32 mouse cellular contexts compared by ENCODE assay signal in the genomic region with DNA sequence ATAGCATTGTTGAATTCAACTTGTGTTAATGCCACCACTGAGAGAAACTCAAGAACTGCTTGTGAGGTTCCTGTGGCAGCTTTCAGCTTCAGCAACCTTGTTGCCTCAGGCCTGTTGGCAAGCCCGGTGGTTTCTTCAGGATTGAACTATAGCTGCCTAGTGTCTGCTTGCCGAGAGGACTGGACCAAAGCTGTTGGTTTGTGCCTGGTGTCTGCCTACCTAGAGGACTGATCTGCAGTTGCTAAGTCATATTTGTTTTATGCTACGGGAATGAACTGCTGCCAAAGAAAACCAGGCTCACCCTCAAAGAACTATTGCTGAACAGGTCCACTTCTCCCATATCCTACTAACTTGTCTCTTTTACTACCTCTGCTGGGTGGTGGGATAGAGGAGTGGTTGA. TPM values are rescaled to one million over a fixed set of nuclear protein-coding genes. Genes with fewer than 3 reads are reported as not detected.
"Had no signal": no experiment of that assay in that cellular context is flagged by ENCODE, and none has a peak within 500 bp of the region (broad histone marks: within the 10 kb centered on the region; RNA-seq: fewer than 3 reads in every experiment).

No protein-coding gene starts in this region.

- H3K4me2 ChIP-seq: limb, embryonic 12.5 days; limb, embryonic 13.5 days; limb, embryonic 15.5 days; liver, embryonic 11.5 days; liver, embryonic 12.5 days; liver, embryonic 13.5 days; liver, embryonic 15.5 days; lung, embryonic 14.5 days; lung, embryonic 15.5 days; midbrain, embryonic 12.5 days; midbrain, embryonic 15.5 days; neural tube, embryonic 12.5 days; neural tube, embryonic 13.5 days had no signal

- H3K36me3 ChIP-seq: limb, embryonic 10.5 days; limb, embryonic 12.5 days; limb, embryonic 13.5 days; limb, embryonic 15.5 days; liver, embryonic 12.5 days; liver, embryonic 13.5 days; liver, embryonic 15.5 days; lung, embryonic 15.5 days; midbrain, embryonic 10.5 days; midbrain, embryonic 12.5 days; midbrain, embryonic 15.5 days; neural tube, embryonic 12.5 days; neural tube, embryonic 13.5 days had no signal

- DNase-seq: left cerebral cortex, postnatal 4 days; liver; liver, embryonic 13.5 days; liver, postnatal 0 days; lung, adult 18-20 months; lung, adult 2 months; lung, embryonic 14.5 days; lung, postnatal 10 days; lung, postnatal 14 days; lung, postnatal 36 days; lung, postnatal 4 days; midbrain, embryonic 14.5 days had no signal

- H3K9me3 ChIP-seq: limb, embryonic 10.5 days; limb, embryonic 12.5 days; limb, embryonic 13.5 days; limb, embryonic 15.5 days; liver, embryonic 12.5 days; liver, embryonic 13.5 days; liver, embryonic 15.5 days; lung, embryonic 15.5 days; megakaryocyte, embryonic 14.5 days; midbrain, embryonic 10.5 days; midbrain, embryonic 12.5 days; midbrain, embryonic 15.5 days; neural tube, embryonic 12.5 days; neural tube, embryonic 13.5 days had no signal

- H3K4me1 ChIP-seq: midbrain, embryonic 12.5 days; midbrain, embryonic 15.5 days; neural tube, embryonic 12.5 days; neural tube, embryonic 13.5 days had no signal

- H3K27me3 ChIP-seq: limb, embryonic 12.5 days; limb, embryonic 13.5 days; limb, embryonic 15.5 days; liver, embryonic 12.5 days; liver, embryonic 13.5 days; liver, embryonic 15.5 days; lung, embryonic 15.5 days; megakaryocyte, embryonic 14.5 days; midbrain, embryonic 12.5 days; midbrain, embryonic 15.5 days; neural tube, embryonic 12.5 days; neural tube, embryonic 13.5 days had no signal

- ATAC-seq: liver, embryonic 12.5 days; liver, postnatal 0 days; lung, postnatal 0 days; midbrain, embryonic 15.5 days; midbrain, embryonic 16.5 days had no signal

- H3K4me3 ChIP-seq: limb, embryonic 10.5 days; limb, embryonic 12.5 days; limb, embryonic 13.5 days; limb, embryonic 15.5 days; liver, embryonic 12.5 days; liver, embryonic 13.5 days; liver, embryonic 15.5 days; lung, embryonic 15.5 days; megakaryocyte, embryonic 14.5 days; midbrain, embryonic 10.5 days; midbrain, embryonic 12.5 days; midbrain, embryonic 15.5 days; myocyte; neural tube, embryonic 12.5 days; neural tube, embryonic 13.5 days had no signal

- H3K9ac ChIP-seq: limb, embryonic 12.5 days; limb, embryonic 13.5 days; limb, embryonic 15.5 days; liver, embryonic 12.5 days; liver, embryonic 13.5 days; liver, embryonic 14.5 days; liver, embryonic 15.5 days; liver, postnatal 0 days; lung, embryonic 14.5 days; lung, embryonic 15.5 days; midbrain, embryonic 12.5 days; midbrain, embryonic 15.5 days; neural tube, embryonic 12.5 days; neural tube, embryonic 13.5 days had no signal

- H3K27ac ChIP-seq: limb, embryonic 10.5 days; limb, embryonic 12.5 days; limb, embryonic 13.5 days; limb, embryonic 15.5 days; liver, embryonic 12.5 days; liver, embryonic 13.5 days; liver, embryonic 14.5 days; liver, embryonic 15.5 days; lung, embryonic 15.5 days; macrophage; midbrain, embryonic 10.5 days; midbrain, embryonic 12.5 days; midbrain, embryonic 15.5 days; neural tube, embryonic 12.5 days; neural tube, embryonic 13.5 days had no signal

RNA-seq across cellular contexts. Expression of a gene that starts 40.7 kb away (rescaled TPM):
- total RNA-seq: monocyte, adult 5-6 weeks had no signal
